Comparison of ENCODE assay signal across 15 mouse cellular contexts in genomic region chr12:79455061-79455847, GRCm38 (mm10).
DNase-seq lines count a peak whose midpoint lies in the region; ATAC-seq and TF ChIP-seq lines count a peak whose summit lies in the region.
"Had no signal": no experiment of that assay in that cellular context is flagged by ENCODE, and none has a peak within 500 bp of the region (broad histone marks: within the 10 kb centered on the region; RNA-seq: fewer than 3 reads in every experiment).

No protein-coding gene starts in this region.

- no peaks in the 10 kb centered on the region for H3K27me3 ChIP-seq in lung, embryonic 14.5 days (ENCODE audit: insufficient read depth, low read length)
- no peaks in the 10 kb centered on the region for H3K27me3 ChIP-seq in forebrain, embryonic 11.5 days (ENCODE audit: control insufficient read depth, insufficient read depth, low read length)
- no peaks in the 10 kb centered on the region for H3K27me3 ChIP-seq in neural tube, embryonic 14.5 days (ENCODE audit: control insufficient read depth, insufficient read depth, low read length)
- H3K27me3 ChIP-seq: liver, embryonic 13.5 days had no signal

- no peaks in the 10 kb centered on the region for H3K36me3 ChIP-seq in lung, embryonic 14.5 days (ENCODE audit: insufficient read depth)
- H3K36me3 ChIP-seq in forebrain, embryonic 11.5 days (ENCODE audit: control insufficient read depth, insufficient read depth, low read length) = no peaks in the 10 kb centered on the region
- no peaks in the 10 kb centered on the region for H3K36me3 ChIP-seq in neural tube, embryonic 14.5 days (ENCODE audit: control insufficient read depth, insufficient read depth, low read length)
- H3K36me3 ChIP-seq: liver, embryonic 13.5 days had no signal

- WGBS in lung, embryonic 14.5 days = 66% methylated on average over 12 of the region's 12 CpGs
- 35% methylated on average over 12 of the region's 12 CpGs for whole genome bisulfite sequencing in forebrain, embryonic 11.5 days
- WGBS in neural tube, embryonic 14.5 days = 23% methylated on average over 12 of the region's 12 CpGs

- TF ChIP-seq CTCF in lung, embryonic 14.5 days (IDR thresholded peaks at IDR 0.05; ENCODE audit: low read depth) = no peak

- H3K4me2 ChIP-seq in lung, embryonic 14.5 days = no peak overlapping the region
- no peak overlapping the region for H3K4me2 ChIP-seq in forebrain, embryonic 11.5 days (ENCODE audit: low read depth, low read length, severe bottlenecking)
- no peak overlapping the region; the same call in 1 of the 2 replicates for H3K4me2 ChIP-seq in neural tube, embryonic 14.5 days (ENCODE audit: low read depth, low read length)
- H3K4me2 ChIP-seq: liver, embryonic 13.5 days had no signal

- peaks cover 18% of the 10 kb centered on the region for H3K4me1 ChIP-seq in lung, embryonic 14.5 days (ENCODE audit: insufficient read depth)
- H3K4me1 ChIP-seq in forebrain, embryonic 11.5 days (replicated peaks; ENCODE audit: control insufficient read depth, insufficient read depth, low read length) = peaks cover 3% of the 10 kb centered on the region
- H3K4me1 ChIP-seq in neural tube, embryonic 14.5 days (ENCODE audit: control insufficient read depth, insufficient read depth, low read length) = peaks cover 6% of the 10 kb centered on the region
- H3K4me1 ChIP-seq: liver, embryonic 13.5 days had no signal

- ATAC-seq in CD4-positive, CD25-positive, alpha-beta regulatory T cell, adult 4 months = no peak
- ATAC-seq in lung, embryonic 14.5 days (ENCODE audit: insufficient read depth) = no peak
- ATAC-seq in forebrain, embryonic 11.5 days (replicated peaks; ENCODE audit: low FRiP score) = peak; percentile 58
- no peak for ATAC-seq in neural tube, embryonic 14.5 days (ENCODE audit: low read depth)
- ATAC-seq: hindbrain, embryonic 16.5 days had no signal

- peak; percentile 18 for DNase-seq in CD4-positive, CD25-positive, alpha-beta regulatory T cell, adult 2 months (ENCODE audit: low read depth, low spot score)
- peak; percentile 52 for DNase-seq in lung, embryonic 14.5 days
- DNase-seq in lung, postnatal 10 days = no peak
- DNase-seq in forebrain, embryonic 11.5 days (ENCODE audit: low spot score) = peak; percentile 56
- DNase-seq in adipocyte (ENCODE audit: low spot score) = no peak
- no peak for DNase-seq in gastrocnemius, adult 18-20 months (ENCODE audit: low spot score)
- DNase-seq: adrenal gland, postnatal 14 days; gastrocnemius, postnatal 36 days; kidney, postnatal 25 days; layer of hippocampus, postnatal 36 days; liver, embryonic 13.5 days; thymus, adult 18-20 months had no signal

- no peak overlapping the region; the same call in 1 of the 2 replicates for H3K9ac ChIP-seq in lung, embryonic 14.5 days
- H3K9ac ChIP-seq in forebrain, embryonic 11.5 days (ENCODE audit: low read length) = no peak overlapping the region
- 0 out of 2 replicates have a peak overlapping the region, but pooled peaks have one; percentile 3 for H3K9ac ChIP-seq in neural tube, embryonic 14.5 days (replicated peaks; ENCODE audit: low read depth, low read length)
- H3K9ac ChIP-seq: liver, embryonic 13.5 days had no signal

- no peaks in the 10 kb centered on the region for H3K9me3 ChIP-seq in lung, embryonic 14.5 days (ENCODE audit: low read depth, low read length)
- no peaks in the 10 kb centered on the region for H3K9me3 ChIP-seq in forebrain, embryonic 11.5 days (ENCODE audit: control insufficient read depth, low read length)
- H3K9me3 ChIP-seq in neural tube, embryonic 14.5 days (ENCODE audit: control insufficient read depth, low read length) = no peaks in the 10 kb centered on the region
- H3K9me3 ChIP-seq: liver, embryonic 13.5 days had no signal

- no peak overlapping the region for H3K4me3 ChIP-seq in lung, embryonic 14.5 days (ENCODE audit: low read depth, low read length)
- H3K4me3 ChIP-seq in forebrain, embryonic 11.5 days (ENCODE audit: low read depth, low read length) = no peak overlapping the region
- no peak overlapping the region for H3K4me3 ChIP-seq in neural tube, embryonic 14.5 days (ENCODE audit: low read depth, low read length)
- H3K4me3 ChIP-seq: liver, embryonic 13.5 days had no signal

- peak overlapping the region; percentile 67; the same call in 1 of the 2 replicates for H3K27ac ChIP-seq in lung, embryonic 14.5 days (ENCODE audit: low read depth)
- peak overlapping the region; percentile 78 for H3K27ac ChIP-seq in forebrain, embryonic 11.5 days (ENCODE audit: low read depth, low read length)
- no peak overlapping the region for H3K27ac ChIP-seq in neural tube, embryonic 14.5 days (ENCODE audit: low read depth, low read length)
- H3K27ac ChIP-seq: liver, embryonic 13.5 days had no signal

Comparison
In these comparisons a context has a peak if more than half of its experiments do, and no peak if none do; other contexts are left out.
1. DNase-seq: peak in CD4-positive, CD25-positive, alpha-beta regulatory T cell, adult 2 months (single experiment), lung, embryonic 14.5 days (single experiment) and forebrain, embryonic 11.5 days (single experiment); none in lung, postnatal 10 days (single experiment), adipocyte (single experiment) and gastrocnemius, adult 18-20 months (single experiment).